Mouse (Mus musculus): ENCODE data around the gene Pou3f1.

- no peak for TF ChIP-seq POLR2A (IDR thresholded peaks at IDR 0.05; ENCODE audit: insufficient read depth, low read depth, low read length)
- TF ChIP-seq CTCF (IDR thresholded peaks at IDR 0.05): no peak
Measured at GRCm38 (mm10) chr4:124705661-124706269, 49.2 kb downstream of the Pou3f1 start.
